1 mouse cellular context compared by ENCODE assay signal in the genomic region with DNA sequence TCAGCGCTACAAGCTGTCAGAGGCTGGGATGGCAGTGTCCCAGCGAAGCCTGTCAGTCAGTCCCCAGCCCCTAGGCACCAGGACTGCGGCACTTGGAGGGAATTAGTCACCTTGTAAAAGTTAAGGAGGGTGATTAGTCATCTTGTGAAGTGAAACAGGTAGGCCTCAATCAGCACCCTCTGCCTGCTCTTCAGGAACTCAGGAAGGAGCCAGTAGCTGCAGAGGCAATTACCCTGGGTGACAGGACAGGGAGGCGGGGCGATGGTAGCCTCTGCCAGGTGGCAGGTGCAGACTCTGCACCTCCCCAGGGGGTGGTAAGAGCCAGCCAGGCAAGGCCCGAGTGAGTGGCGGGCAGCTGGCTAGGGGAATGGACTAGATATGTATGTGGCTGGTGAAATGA.
TF ChIP-seq lines count a peak whose summit lies in the region.

No protein-coding gene starts in this region.

TF ChIP-seq in CH12.LX, 34 proteins besides CTCF, POLR2A, EP300 and RAD21 (continued from another document):
- TF ChIP-seq SMC3 (IDR thresholded peaks at IDR 0.05; ENCODE audit: low read depth, low read length) = no peak
